Mouse (Mus musculus) cerebellum, postnatal 4 days (tissue): Measurements from ENCODE around the gene Gm15448.
"Not testable (repeated sequence)": the region's sequence is repeated elsewhere in the genome, so short reads cannot be mapped to it uniquely, and the experiment has no call there.

Experiments
- DNase-seq, 2 experiments: peaks; one replicate each; pipeline ENCODE4 v3.0.0; 2022; ENCODE audit warnings: low spot score in 2 of 2, mixed read lengths in 1 of 2

Gm15448 gene

GRCm38 (mm10) chr7:3825599-3825998 lies at the start of gene Gm15448:
Gm15448 (minus strand) TSS chr7:3825687.
- DNase-seq, result not testable (repeated sequence)

- DNase-seq, result not testable (repeated sequence)
Observed at GRCm38 (mm10) chr7:3875032-3875431, 49.5 kb upstream of the Gm15448 start.

DNA sequence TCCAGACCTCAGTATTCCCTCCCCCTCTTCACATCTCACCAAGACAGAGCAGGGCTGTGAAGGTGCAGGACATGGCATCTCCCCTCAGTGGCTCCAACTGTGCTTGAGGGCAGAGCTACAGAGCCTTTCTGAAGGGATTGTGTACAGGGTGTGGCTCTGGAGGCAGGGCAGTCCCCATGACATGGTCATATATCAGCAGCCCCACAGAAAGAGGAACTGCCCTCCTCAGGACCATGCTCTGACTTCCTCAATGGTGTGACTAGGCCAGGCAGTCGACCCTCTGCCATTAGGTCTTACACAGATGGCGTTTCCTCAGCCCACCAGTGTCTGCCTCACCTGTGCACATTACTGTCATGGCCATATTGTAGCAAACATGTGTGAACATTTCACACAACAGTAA lies 19.5 kb upstream of the Gm15448 start, which contains the start of gene Pira2:
Gene Pira2, minus strand, starts transcription at position 101 of the 400 bp plus-strand sequence.
- not testable (repeated sequence) for DNase-seq

DNA sequence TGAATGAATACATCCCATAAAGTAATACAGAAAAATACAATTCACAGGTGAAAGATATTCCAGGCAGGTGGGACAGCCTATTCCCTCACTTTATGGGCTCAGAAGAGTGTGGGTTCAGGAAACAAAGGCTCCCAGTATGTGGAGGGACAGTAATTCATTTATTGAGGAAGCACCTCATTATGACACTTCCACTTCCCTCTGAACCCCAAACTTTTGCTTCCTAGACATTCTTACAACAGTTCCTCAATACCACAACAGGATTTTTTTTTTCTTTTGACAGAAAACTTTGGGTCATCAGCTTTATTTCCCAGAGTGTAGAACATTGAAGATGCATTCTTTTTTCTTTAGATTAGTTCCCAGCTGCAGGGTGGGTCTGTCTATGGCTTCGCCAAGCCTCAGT lies 12.4 kb upstream of the Gm15448 start:
- DNase-seq, result not testable (repeated sequence)

- not testable (repeated sequence) for DNase-seq
Observed at GRCm38 (mm10) chr7:3830633-3831032, 5.1 kb upstream of the Gm15448 start.

- DNase-seq, result not testable (repeated sequence)
Observed at GRCm38 (mm10) chr7:3811912-3812311, 13.6 kb downstream of the Gm15448 start.

GRCm38 (mm10) chr7:3802935-3803334 lies 22.6 kb downstream of the Gm15448 start:
- not testable (repeated sequence) for DNase-seq

DNA sequence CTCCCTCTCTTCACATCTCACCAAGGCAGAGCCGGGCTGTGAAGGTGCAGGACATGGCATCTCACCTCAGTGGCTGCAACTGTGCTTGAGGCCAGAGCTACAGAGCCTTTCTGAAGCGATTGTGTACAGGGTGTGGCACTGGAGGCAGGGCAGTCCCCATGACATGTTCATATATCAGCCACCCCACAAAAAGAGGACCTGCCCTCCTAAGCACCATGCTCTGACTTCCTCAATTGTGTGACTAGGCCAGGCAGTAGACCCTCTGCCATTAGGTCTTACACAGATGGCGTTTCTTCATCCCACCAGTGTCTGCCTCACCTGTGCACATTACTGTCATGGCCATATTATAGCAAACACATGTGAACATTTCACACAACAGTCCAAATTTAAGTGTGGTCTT lies 25.5 kb downstream of the Gm15448 start:
- not testable (repeated sequence) for DNase-seq

GRCm38 (mm10) chr7:3796286-3796685 lies 29.2 kb downstream of the Gm15448 start:
- not testable (repeated sequence) for DNase-seq
